Mouse (Mus musculus): ENCODE results near the gene Gprc5b.

The Gprc5b gene

DNA sequence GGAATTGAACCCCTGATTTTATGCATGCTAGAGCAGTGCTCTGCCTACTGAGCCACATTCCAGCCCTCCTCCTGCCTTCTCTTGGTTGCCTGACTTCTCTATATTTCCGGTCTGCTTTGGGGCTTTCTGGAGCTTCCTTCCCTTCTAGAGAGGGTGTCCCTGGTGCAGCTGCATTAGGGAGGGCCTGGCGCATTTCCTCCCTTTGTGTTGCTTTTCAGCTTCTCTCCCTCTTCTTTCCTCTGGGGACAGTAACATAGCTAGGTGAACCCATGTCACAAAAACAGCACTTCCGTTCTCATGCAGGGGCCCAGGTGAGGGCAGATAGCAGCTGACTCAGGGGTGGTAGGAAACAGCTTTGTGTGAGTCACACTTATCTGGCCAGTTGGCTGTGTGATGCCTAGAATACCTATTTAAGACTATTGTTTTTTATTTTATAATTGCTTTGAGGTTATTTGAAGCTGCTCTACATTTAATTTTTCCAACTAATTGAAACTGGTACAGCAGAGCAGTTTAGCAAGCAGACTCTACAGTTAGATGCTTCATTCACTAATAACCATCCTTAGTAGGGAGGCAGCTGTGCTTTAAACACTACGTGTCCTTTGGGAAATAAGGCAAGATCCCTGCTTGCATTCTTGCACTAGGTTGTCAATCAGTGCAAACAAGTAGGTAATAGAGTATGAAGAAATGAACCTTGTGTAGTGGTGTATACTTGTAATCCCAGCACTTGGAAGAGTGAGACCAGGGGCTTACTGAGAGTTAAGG, 72.4 kb downstream of the Gprc5b start:
- in situ Hi-C loops (cut with MboI, MseI), result no loop called here
